Mouse (Mus musculus): Measurements from ENCODE around the gene Kit.

Gene Kit

GRCm38 (mm10) chr5:75704584-75705175, 130.0 kb downstream of the Kit start:
- in situ Hi-C loops (cut with MboI, MseI): no loop called here

- in situ Hi-C loops (cut with MboI, MseI): no loop called here
Observed at GRCm38 (mm10) chr5:75705421-75705820, 130.7 kb downstream of the Kit start.
